8 mouse cellular contexts compared by ENCODE assay signal in the genomic region with DNA sequence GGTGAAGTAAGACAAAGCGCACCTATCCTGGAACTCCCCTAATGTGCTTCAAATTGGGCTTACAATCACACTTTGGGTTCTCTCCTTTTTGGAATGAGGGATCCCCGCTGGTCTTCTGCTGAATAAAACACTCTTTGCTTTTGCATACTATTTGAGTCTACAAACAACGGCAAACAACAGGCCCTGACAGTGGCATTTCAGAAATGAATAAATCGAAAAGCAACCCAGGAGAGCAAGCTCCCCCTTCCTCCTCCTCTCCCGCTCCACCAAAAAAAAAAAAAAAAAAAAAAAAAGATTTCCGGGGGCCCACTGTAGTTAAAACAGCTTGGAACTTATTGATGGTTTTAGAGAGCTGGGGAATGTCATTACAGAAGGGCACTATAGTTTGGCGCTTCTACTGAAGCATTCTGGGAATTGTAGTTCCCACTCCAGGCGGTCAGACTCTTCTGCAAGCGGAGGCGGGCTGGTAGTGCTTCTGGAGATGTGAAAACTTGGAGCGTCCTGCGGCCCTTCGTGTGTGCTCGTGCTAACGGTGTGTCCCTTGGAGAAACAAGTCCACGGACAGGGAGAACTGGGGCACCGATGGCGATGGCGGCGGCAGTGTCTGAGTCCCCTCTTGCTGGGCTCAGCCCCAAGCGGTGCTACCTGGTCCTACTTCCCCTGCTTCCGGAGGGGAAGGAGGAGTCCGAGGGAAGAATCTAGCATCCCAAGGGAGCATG. TPM values are rescaled to one million over a fixed set of nuclear protein-coding genes. Genes with fewer than 3 reads are reported as not detected.
DNase-seq lines count a peak whose midpoint lies in the region; ATAC-seq lines count a peak whose summit lies in the region.

A gene (plus strand): TSS at position 443 of the 719 bp plus-strand sequence.

- peak within 1 kb of the TSS; percentile 76; the same call in 1 of the 2 replicates for H3K27ac ChIP-seq in embryonic facial prominence, embryonic 15.5 days (replicated peaks)
- no peak within 1 kb of the TSS for H3K27ac ChIP-seq in heart, embryonic 12.5 days (ENCODE audit: poor library complexity, severe bottlenecking)
- peak within 1 kb of the TSS; percentile 71 for H3K27ac ChIP-seq in kidney, embryonic 15.5 days
- H3K27ac ChIP-seq in limb, embryonic 13.5 days, result no peak within 1 kb of the TSS
- H3K27ac ChIP-seq in midbrain, embryonic 13.5 days, result 0 out of 2 replicates have a peak within 1 kb of the TSS, but pooled peaks have one; percentile 10

- peak; percentile 88 for ATAC-seq in embryonic facial prominence, embryonic 15.5 days (ENCODE audit: insufficient number of reproducible peaks, low FRiP score, low TSS enrichment, low read depth)
- peak; percentile 58 for ATAC-seq in heart, embryonic 12.5 days (ENCODE audit: insufficient number of reproducible peaks, low FRiP score)
- ATAC-seq in kidney, embryonic 15.5 days (replicated peaks; ENCODE audit: low FRiP score), result peak; percentile 96
- peak; percentile 89 for ATAC-seq in limb, embryonic 13.5 days (ENCODE audit: low FRiP score, low read depth)
- peak; percentile 94 for ATAC-seq in midbrain, embryonic 13.5 days

- H3K9me3 ChIP-seq in embryonic facial prominence, embryonic 15.5 days (replicated peaks), result no peaks in the 10 kb centered on the region
- no peaks in the 10 kb centered on the region for H3K9me3 ChIP-seq in heart, embryonic 12.5 days (replicated peaks)
- H3K9me3 ChIP-seq in kidney, embryonic 15.5 days (replicated peaks), result no peaks in the 10 kb centered on the region
- H3K9me3 ChIP-seq in limb, embryonic 13.5 days, result no peaks in the 10 kb centered on the region
- H3K9me3 ChIP-seq in midbrain, embryonic 13.5 days, result no peaks in the 10 kb centered on the region

- no peaks in the 10 kb centered on the region for H3K27me3 ChIP-seq in embryonic facial prominence, embryonic 15.5 days
- H3K27me3 ChIP-seq in heart, embryonic 12.5 days (replicated peaks), result no peaks in the 10 kb centered on the region
- no peaks in the 10 kb centered on the region for H3K27me3 ChIP-seq in kidney, embryonic 15.5 days
- no peaks in the 10 kb centered on the region for H3K27me3 ChIP-seq in limb, embryonic 13.5 days
- H3K27me3 ChIP-seq in midbrain, embryonic 13.5 days, result no peaks in the 10 kb centered on the region

- H3K4me1 ChIP-seq in embryonic facial prominence, embryonic 15.5 days, result 0 out of 2 replicates have a peak, but pooled peaks cover 3% of the 10 kb centered on the region
- peaks cover 8% of the 10 kb centered on the region for H3K4me1 ChIP-seq in heart, embryonic 12.5 days (replicated peaks)
- H3K4me1 ChIP-seq in kidney, embryonic 15.5 days, result peaks cover 5% of the 10 kb centered on the region
- H3K4me1 ChIP-seq in limb, embryonic 13.5 days, result no peaks in the 10 kb centered on the region
- H3K4me1 ChIP-seq in midbrain, embryonic 13.5 days (replicated peaks), result peaks cover 4% of the 10 kb centered on the region; the same call in 1 of the 2 replicates

- H3K4me3 ChIP-seq in embryonic facial prominence, embryonic 15.5 days (replicated peaks), result peak within 1 kb of the TSS; percentile 64
- H3K4me3 ChIP-seq in heart, embryonic 12.5 days, result peak within 1 kb of the TSS; percentile 63
- peak within 1 kb of the TSS; percentile 68 for H3K4me3 ChIP-seq in kidney, embryonic 15.5 days (replicated peaks)
- H3K4me3 ChIP-seq in limb, embryonic 13.5 days, result peak within 1 kb of the TSS; percentile 61
- peak within 1 kb of the TSS; percentile 57 for H3K4me3 ChIP-seq in midbrain, embryonic 13.5 days (replicated peaks)

- no peaks in the 10 kb centered on the region for H3K36me3 ChIP-seq in embryonic facial prominence, embryonic 15.5 days
- H3K36me3 ChIP-seq in heart, embryonic 12.5 days, result 0 out of 2 replicates have a peak, but pooled peaks cover 4% of the 10 kb centered on the region
- no peaks in the 10 kb centered on the region for H3K36me3 ChIP-seq in kidney, embryonic 15.5 days
- no peaks in the 10 kb centered on the region; the same call in 1 of the 2 replicates for H3K36me3 ChIP-seq in limb, embryonic 13.5 days
- H3K36me3 ChIP-seq in midbrain, embryonic 13.5 days, result no peaks in the 10 kb centered on the region

- peak within 1 kb of the TSS; percentile 49; the same call in 1 of the 2 replicates for H3K9ac ChIP-seq in embryonic facial prominence, embryonic 15.5 days
- peak within 1 kb of the TSS; percentile 74 for H3K9ac ChIP-seq in heart, embryonic 12.5 days
- peak within 1 kb of the TSS; percentile 60 for H3K9ac ChIP-seq in kidney, embryonic 15.5 days
- peak within 1 kb of the TSS; percentile 78 for H3K9ac ChIP-seq in limb, embryonic 13.5 days
- peak within 1 kb of the TSS; percentile 69 for H3K9ac ChIP-seq in midbrain, embryonic 13.5 days (replicated peaks)

- WGBS in embryonic facial prominence, embryonic 15.5 days, result 11% methylated on average over 23 of the region's 23 CpGs
- WGBS in heart, embryonic 12.5 days, result 13% methylated on average over 23 of the region's 23 CpGs
- 13% methylated on average over 23 of the region's 23 CpGs for WGBS in kidney, embryonic 15.5 days
- 12% methylated on average over 23 of the region's 23 CpGs for WGBS in limb, embryonic 13.5 days
- WGBS in midbrain, embryonic 13.5 days, result 12% methylated on average over 23 of the region's 23 CpGs

- H3K4me2 ChIP-seq in embryonic facial prominence, embryonic 15.5 days (replicated peaks), result peak within 1 kb of the TSS; percentile 45
- peak within 1 kb of the TSS; percentile 64 for H3K4me2 ChIP-seq in heart, embryonic 12.5 days
- peak within 1 kb of the TSS; percentile 62 for H3K4me2 ChIP-seq in kidney, embryonic 15.5 days
- H3K4me2 ChIP-seq in limb, embryonic 13.5 days (replicated peaks), result peak within 1 kb of the TSS; percentile 62
- H3K4me2 ChIP-seq in midbrain, embryonic 13.5 days (replicated peaks), result peak within 1 kb of the TSS; percentile 58

- DNase-seq in 3T3-L1 (ENCODE audit: low read depth, low spot score), result peak; percentile 77
- peak; percentile 95 for DNase-seq in brain, adult 2 months (ENCODE audit: low read depth, low spot score)
- DNase-seq in spleen, postnatal 10 days (ENCODE audit: low spot score in 2 of 2), result peak; percentile 11 to 36

RNA-seq across cellular contexts. Expression of the gene that starts here (rescaled TPM):
- 6.4 and 6.5 TPM in 2 replicates for polyA plus RNA-seq in embryonic facial prominence, embryonic 15.5 days (2015; fragmentation: Nextera tagmentation; extraction: Ambion mirVana)
- 3.7 and 4.0 TPM in 2 replicates for polyA plus RNA-seq in heart, embryonic 12.5 days (2016; fragmentation: Nextera tagmentation; extraction: Ambion mirVana)
- 5.7 and 6.8 TPM in 2 replicates for polyA plus RNA-seq in kidney, embryonic 15.5 days (2015; fragmentation: Nextera tagmentation; extraction: Ambion mirVana)
- 5.6 and 7.1 TPM in 2 replicates for polyA plus RNA-seq in limb, embryonic 13.5 days (2015; fragmentation: Nextera tagmentation; extraction: Ambion mirVana)
- 4.8 and 5.2 TPM in 2 replicates for polyA plus RNA-seq in midbrain, embryonic 13.5 days (2015; fragmentation: Nextera tagmentation; extraction: Ambion mirVana)

Comparison
In these comparisons a context has a peak if more than half of its experiments do, and no peak if none do; other contexts are left out.
1. DNase-seq: peak in every context shown above with its lines; median percentile 95 in brain, adult 2 months; 77 in 3T3-L1; 24 in spleen, postnatal 10 days.
2. H3K27ac ChIP-seq: peak in embryonic facial prominence, embryonic 15.5 days (single experiment), kidney, embryonic 15.5 days (single experiment) and midbrain, embryonic 13.5 days (single experiment); none in heart, embryonic 12.5 days (single experiment) and limb, embryonic 13.5 days (single experiment).
3. Peak in every context shown above with its lines, with median percentiles within 50 percentile points of each other: ATAC-seq, H3K4me2 ChIP-seq, H3K4me3 ChIP-seq and H3K9ac ChIP-seq.